Mouse (Mus musculus) spleen, postnatal 10 days (tissue): Measurements from ENCODE around the gene Tbk1.

Experiments used
- DNase-seq, 2 experiments: peaks; one replicate each; pipeline ENCODE4 v3.0.0; 2021 to 2022; ENCODE audit warnings: low spot score in 2 of 2

Tbk1 gene

DNA sequence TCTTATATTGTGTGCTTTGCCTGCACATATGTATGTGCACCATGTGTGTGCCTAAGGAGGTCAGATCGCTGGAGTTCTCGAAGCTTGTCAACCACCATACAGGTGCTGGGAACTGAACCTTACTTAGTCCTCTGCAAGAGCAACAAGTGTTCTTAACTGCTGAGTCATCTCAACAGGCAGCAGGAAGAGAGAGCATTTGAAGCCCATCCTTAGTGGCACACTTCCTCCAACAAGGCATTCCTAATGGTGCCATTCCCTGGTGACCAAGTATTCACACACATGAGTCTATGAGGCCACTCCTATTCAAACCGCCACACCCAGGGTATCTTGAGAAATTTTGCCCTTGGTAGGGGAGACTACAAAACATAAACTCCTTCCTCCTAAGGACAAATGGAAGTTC lies 44.4 kb downstream of the Tbk1 start:
- DNase-seq, result no peak

- DNase-seq, result no peak
Observed at GRCm38 (mm10) chr10:121534995-121535394, 51.6 kb downstream of the Tbk1 start.

- peak; percentile 23 to 55 for DNase-seq
Observed at GRCm38 (mm10) chr10:121533137-121533872, 53.3 kb downstream of the Tbk1 start.

GRCm38 (mm10) chr10:121531541-121531940 lies 55.0 kb downstream of the Tbk1 start:
- no peak for DNase-seq

GRCm38 (mm10) chr10:121530365-121531003 lies 56.1 kb downstream of the Tbk1 start:
- no peak for DNase-seq

- no peak for DNase-seq
Observed at GRCm38 (mm10) chr10:121529261-121529660, 57.3 kb downstream of the Tbk1 start.

GRCm38 (mm10) chr10:121528470-121528869 lies 58.1 kb downstream of the Tbk1 start:
- DNase-seq, result no peak

- DNase-seq, result peak in 1 of 2 experiments; percentile 43
Observed at GRCm38 (mm10) chr10:121527114-121527513, 59.5 kb downstream of the Tbk1 start.

GRCm38 (mm10) chr10:121520923-121521585 lies 65.5 kb downstream of the Tbk1 start:
- DNase-seq, result no peak

- DNase-seq, result no peak
Observed at GRCm38 (mm10) chr10:121519710-121520109, 66.9 kb downstream of the Tbk1 start.

GRCm38 (mm10) chr10:121516008-121516600 lies 70.5 kb downstream of the Tbk1 start:
- DNase-seq, result peak; percentile 81 to 89

GRCm38 (mm10) chr10:121509751-121510643 lies 76.6 kb downstream of the Tbk1 start:
- DNase-seq, result no peak

DNA sequence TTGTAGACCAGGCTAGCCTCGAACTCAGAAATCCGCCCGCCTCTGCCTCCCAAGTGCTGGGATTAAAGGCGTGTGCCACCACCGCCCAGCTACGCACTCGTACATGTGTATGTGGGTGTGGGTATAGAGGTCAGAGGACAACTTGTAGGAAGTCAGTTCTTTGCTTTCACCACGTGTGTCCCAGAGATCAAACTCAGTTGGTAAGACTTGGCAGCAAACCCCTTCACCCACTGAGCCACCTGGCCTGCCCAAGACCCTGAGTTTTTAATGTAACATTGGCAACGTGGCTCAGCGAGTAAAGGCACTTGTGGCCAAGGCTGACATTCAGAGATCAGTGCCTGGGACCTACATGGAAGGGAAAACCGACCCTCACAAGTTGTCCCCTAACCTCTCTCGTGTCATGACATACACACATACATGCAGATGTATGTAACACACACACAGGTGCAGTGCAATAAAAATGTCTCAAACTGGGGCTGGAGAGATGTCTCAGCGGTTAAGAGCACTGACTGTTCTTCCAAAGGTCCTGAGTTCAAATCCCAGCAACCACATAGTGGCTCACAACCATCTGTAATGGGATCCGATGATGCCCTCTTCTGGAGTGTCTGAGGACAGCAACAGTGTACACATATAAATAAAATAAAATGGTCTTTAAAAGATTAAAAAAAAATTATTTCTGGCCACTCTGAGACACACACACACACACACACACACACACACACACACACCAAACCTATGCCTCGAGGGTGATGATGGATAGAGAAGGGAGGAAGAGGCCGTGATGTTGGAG lies 78.6 kb downstream of the Tbk1 start:
- no peak for DNase-seq

DNA sequence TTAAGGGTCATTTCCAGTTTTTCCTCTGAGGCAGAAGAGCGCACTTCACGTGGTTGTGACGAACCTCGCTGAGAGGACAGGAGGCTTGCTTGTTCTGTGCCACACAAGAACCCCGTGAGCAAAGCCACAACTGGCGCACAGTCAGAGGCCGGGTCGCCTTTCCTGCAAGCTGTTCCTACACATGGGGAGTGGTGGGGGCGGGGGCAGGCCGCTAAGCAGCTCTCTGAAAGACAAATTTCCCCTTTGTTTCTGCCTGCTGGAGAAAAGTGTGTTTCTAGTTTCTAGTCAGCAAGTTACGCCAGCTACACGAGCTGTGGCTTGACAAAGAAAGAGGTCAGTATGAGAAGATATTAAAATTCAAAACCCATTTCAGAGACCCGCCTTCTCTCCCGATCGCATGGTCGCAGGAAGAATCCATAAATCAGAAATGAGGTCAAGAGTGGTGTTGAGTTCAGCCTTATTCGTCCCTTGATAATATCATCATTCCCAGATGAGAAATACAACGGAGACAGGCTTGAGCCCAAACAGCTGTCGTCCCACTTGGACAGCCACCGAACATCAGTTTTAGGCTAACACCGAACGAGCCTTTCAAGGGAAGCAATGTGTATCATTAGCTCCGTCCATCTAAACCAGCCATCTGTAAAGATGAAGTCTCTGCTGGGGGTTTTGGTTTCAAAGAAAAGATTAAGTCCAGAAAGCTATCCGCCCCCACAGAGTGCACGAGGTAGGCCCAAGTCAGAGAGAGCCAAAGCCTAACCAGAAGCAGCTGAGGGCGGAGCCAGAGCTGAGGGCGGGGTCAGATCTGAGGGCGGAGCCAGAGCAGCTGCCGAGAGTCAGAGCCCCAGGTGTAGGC lies 79.6 kb downstream of the Tbk1 start:
- peak; percentile 82 to 93 for DNase-seq

- DNase-seq, result no peak
Observed at GRCm38 (mm10) chr10:121505929-121506328, 80.7 kb downstream of the Tbk1 start.

- peak; percentile 49 to 73 for DNase-seq
Observed at GRCm38 (mm10) chr10:121504973-121505911, 81.3 kb downstream of the Tbk1 start.

DNA sequence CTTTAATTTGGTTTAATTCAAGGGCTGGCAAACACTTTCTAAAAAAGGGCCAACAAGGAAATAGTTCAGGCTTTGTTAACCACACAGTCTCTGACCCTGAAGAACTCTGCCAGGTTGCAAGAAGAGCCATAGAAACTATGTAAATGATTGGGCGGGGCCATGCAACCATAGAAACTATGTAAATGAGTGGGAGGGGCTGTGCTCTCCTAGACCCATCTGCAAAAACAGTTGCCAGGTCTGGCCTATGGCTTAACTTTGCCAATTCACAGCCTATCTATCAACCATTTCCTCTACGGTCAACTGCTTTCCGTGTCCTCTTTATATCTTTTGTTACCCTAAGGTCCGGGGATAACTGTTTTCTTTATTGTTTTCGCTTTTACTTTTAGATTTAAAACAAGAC lies 85.4 kb downstream of the Tbk1 start:
- DNase-seq, result peak in 1 of 2 experiments; percentile 73

DNA sequence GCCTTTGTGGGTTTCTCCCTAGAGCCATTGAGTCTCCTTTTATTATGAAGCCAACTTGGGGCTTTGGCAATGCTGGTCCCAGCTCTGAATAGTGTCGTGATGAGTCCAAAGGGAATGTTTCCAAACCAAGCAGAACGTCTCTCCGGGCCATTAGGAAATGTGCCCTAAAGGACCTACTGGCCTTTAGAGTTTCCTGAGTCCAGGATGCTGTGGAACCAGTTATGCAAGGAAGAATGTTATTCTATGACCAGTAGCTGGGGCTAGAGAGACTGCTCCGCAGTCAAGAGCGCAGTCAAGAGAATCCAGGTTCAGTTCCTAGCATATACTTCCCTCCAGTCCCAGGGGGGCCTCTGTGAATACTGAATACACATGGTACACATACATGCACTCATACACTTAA lies 86.6 kb downstream of the Tbk1 start:
- DNase-seq, result no peak
